In genomic region chr5:136312566-136312965, GRCm38 (mm10) we compare ENCODE assay signal across 18 mouse cellular contexts.
A peak's percentile ranks its signal among the peaks of the same experiment; 100 is the strongest.
DNase-seq lines count a peak whose midpoint lies in the region; ATAC-seq and TF ChIP-seq lines count a peak whose summit lies in the region.
"Had no signal": no experiment of that assay in that cellular context is flagged by ENCODE, and none has a peak within 500 bp of the region (broad histone marks: within the 10 kb centered on the region; RNA-seq: fewer than 3 reads in every experiment).

No protein-coding gene starts in this region.

- TF ChIP-seq CTCF in liver, adult 2 months (IDR thresholded peaks at IDR 0.05; ENCODE audit: low read depth, low read length): no peak
- no peak for TF ChIP-seq CTCF in Patski (IDR thresholded peaks at IDR 0.05)

- H3K27ac ChIP-seq in liver, adult 2 months (replicated peaks; ENCODE audit: insufficient read depth, low read depth, low read length): no peak overlapping the region
- H3K27ac ChIP-seq: embryonic facial prominence, embryonic 15.5 days; forebrain, embryonic 12.5 days; hindbrain, embryonic 13.5 days; intestine, embryonic 15.5 days; limb, embryonic 10.5 days; liver, embryonic 14.5 days; macrophage had no signal

- H3K9ac ChIP-seq in liver, adult 2 months (ENCODE audit: low read depth, low read length): no peak overlapping the region
- H3K9ac ChIP-seq: embryonic facial prominence, embryonic 15.5 days; forebrain, embryonic 12.5 days; hindbrain, embryonic 13.5 days; intestine, embryonic 15.5 days; liver, embryonic 14.5 days had no signal

- no peaks in the 10 kb centered on the region for H3K79me2 ChIP-seq in liver, adult 2 months (ENCODE audit: control insufficient read depth, insufficient read depth, low read length)

- CTCF ChIA-PET in Patski (lab: Charles Lee): no interaction called here

- in situ Hi-C loops in Patski (cut with MboI; ENCODE audit: low pct_unique_long_range_greater_than_20kb): no loop called here

- ATAC-seq in Patski: peak; percentile 23
- ATAC-seq: intestine, embryonic 15.5 days had no signal

- peak; percentile 44 for DNase-seq in gastrocnemius, adult 18-20 months (ENCODE audit: low spot score)
- no peak for DNase-seq in gastrocnemius, postnatal 4 days (ENCODE audit: low spot score in 2 of 2)
- peak; percentile 71 for DNase-seq in liver, adult 2 months (ENCODE audit: extremely low read depth, low read depth, low spot score)
- DNase-seq in liver (no peak), Patski (ENCODE audit: low read depth, low spot score) (no peak)
- peak; percentile 53 to 55 for DNase-seq in cerebellum, postnatal 14 days
- no peak for DNase-seq in urinary bladder, postnatal 4 days (ENCODE audit: low spot score in 2 of 2)
- no peak for DNase-seq in neural tube, embryonic 10.5 days (ENCODE audit: extremely low spot score, low spot score)
- DNase-seq: layer of hippocampus, postnatal 36 days; midbrain, embryonic 14.5 days; right cerebral cortex, postnatal 25 days had no signal

- POLR2A ChIA-PET in Patski (lab: Charles Lee): interaction anchor here (0.6 to 1.7 kb wide), 3 partner anchors 104 to 253 kb away, joined by 3 to 6 read pairs (median 4); no protein-coding TSS in a partner anchor

- 77% methylated on average over 14 of the region's 14 CpGs for WGBS in liver, adult 2 months

- no peak overlapping the region for H3K4me3 ChIP-seq in liver, adult 2 months (ENCODE audit: insufficient read depth, low read depth, low read length)
- H3K4me3 ChIP-seq: embryonic facial prominence, embryonic 15.5 days; forebrain, embryonic 12.5 days; hindbrain, embryonic 13.5 days; intestine, embryonic 15.5 days; limb, embryonic 10.5 days had no signal

- H3K4me1 ChIP-seq in liver, adult 2 months (ENCODE audit: control insufficient read depth, insufficient read depth, low read length): no peaks in the 10 kb centered on the region; the same call in 1 of the 2 replicates
- H3K4me1 ChIP-seq: forebrain, embryonic 12.5 days; hindbrain, embryonic 13.5 days; intestine, embryonic 15.5 days; limb, embryonic 10.5 days had no signal

- no peaks in the 10 kb centered on the region for H3K27me3 ChIP-seq in liver, adult 2 months (ENCODE audit: control insufficient read depth, insufficient read depth, low read length)
- no peaks in the 10 kb centered on the region for H3K27me3 ChIP-seq in Patski
- H3K27me3 ChIP-seq: embryonic facial prominence, embryonic 15.5 days; forebrain, embryonic 12.5 days; hindbrain, embryonic 13.5 days; intestine, embryonic 15.5 days had no signal

- H3K36me3 ChIP-seq in liver, adult 2 months (ENCODE audit: control insufficient read depth, insufficient read depth, low read length): peaks cover 21% of the 10 kb centered on the region

- no peak for TF ChIP-seq POLR2A in liver, adult 2 months (IDR thresholded peaks at IDR 0.05; ENCODE audit: extremely low read depth, insufficient read depth, low read length)

Comparison
In these comparisons a context has a peak if more than half of its experiments do, and no peak if none do; other contexts are left out.
1. DNase-seq: peak in gastrocnemius, adult 18-20 months (single experiment), liver, adult 2 months (single experiment) and cerebellum, postnatal 14 days (2 of 2); none in gastrocnemius, postnatal 4 days (0 of 2), liver (single experiment), Patski (single experiment), urinary bladder, postnatal 4 days (0 of 2) and neural tube, embryonic 10.5 days (single experiment).